Mouse (Mus musculus) kidney, embryonic 15.5 days (tissue): ENCODE results near the gene D17H6S53E. TPM values are rescaled to one million over a fixed set of nuclear protein-coding genes. Genes with fewer than 3 reads are reported as not detected.
A peak's percentile ranks its signal among the peaks of the same experiment; 100 is the strongest.
"Not testable (repeated sequence)": the region's sequence is repeated elsewhere in the genome, so short reads cannot be mapped to it uniquely, and the experiment has no call there.

Source experiments
- ATAC-seq: fragments of 200-750 bp; cut with Nextera tagmentation; replicated peaks from 2 replicates; pipeline ENCODE4 v1.8.0; 2017; ENCODE audit warnings: moderate TSS enrichment; ENCODE audit not compliant: low FRiP score
- H3K27ac ChIP-seq: fragments of 300-500 bp; sonication (generic); 2 replicates; pipeline ENCODE4 v1.5.1; 2015; ENCODE audit warnings: mild to moderate bottlenecking, inconsistent platforms
- H3K27me3 ChIP-seq: fragments of 300-500 bp; sonication (generic); 2 replicates; pipeline ENCODE4 v1.6.1; 2015; ENCODE audit warnings: inconsistent platforms
- H3K36me3 ChIP-seq: fragments of 300-500 bp; sonication (generic); 2 replicates; pipeline ENCODE4 v1.6.1; 2015; ENCODE audit warnings: inconsistent platforms
- H3K4me1 ChIP-seq: fragments of 300-500 bp; sonication (generic); 2 replicates; pipeline ENCODE4 v1.6.1; 2015; ENCODE audit warnings: inconsistent platforms
- H3K4me2 ChIP-seq: fragments of 300-500 bp; sonication (generic); 2 replicates; pipeline ENCODE4 v1.6.1; 2015; ENCODE audit warnings: moderate library complexity, mild to moderate bottlenecking, inconsistent platforms
- H3K4me3 ChIP-seq: fragments of 300-500 bp; sonication (generic); replicated peaks from 2 replicates; pipeline ENCODE4 v1.5.1; 2015; ENCODE audit warnings: mild to moderate bottlenecking, inconsistent platforms
- H3K9ac ChIP-seq: fragments of 300-500 bp; sonication (generic); 2 replicates; pipeline ENCODE4 v1.6.1; 2015; ENCODE audit warnings: mild to moderate bottlenecking, inconsistent platforms
- H3K9me3 ChIP-seq: fragments of 300-500 bp; sonication (generic); replicated peaks from 2 replicates; pipeline ENCODE4 v1.6.1; 2016; ENCODE audit warnings: inconsistent platforms
- WGBS: fragments of 180-500 bp; shearing (Covaris S2); methylation state at CpG from one replicate; pipeline ENCODE4 v1.1.7; 2015; ENCODE audit warnings: mixed read lengths; 5-methylcytosine and 5-hydroxymethylcytosine counted together
- polyA plus RNA-seq: library from polyadenylated mRNA; unstranded; fragments of >200 nt; fragmentation: Nextera tagmentation; extraction: Ambion mirVana; gene quantifications from 2 replicates; pipeline ENCODE4 v1.2.1, GENCODE M21; 2015

The D17H6S53E gene
- polyA plus RNA-seq, 1 experiment from 2014 or later: 12.2 TPM

DNA sequence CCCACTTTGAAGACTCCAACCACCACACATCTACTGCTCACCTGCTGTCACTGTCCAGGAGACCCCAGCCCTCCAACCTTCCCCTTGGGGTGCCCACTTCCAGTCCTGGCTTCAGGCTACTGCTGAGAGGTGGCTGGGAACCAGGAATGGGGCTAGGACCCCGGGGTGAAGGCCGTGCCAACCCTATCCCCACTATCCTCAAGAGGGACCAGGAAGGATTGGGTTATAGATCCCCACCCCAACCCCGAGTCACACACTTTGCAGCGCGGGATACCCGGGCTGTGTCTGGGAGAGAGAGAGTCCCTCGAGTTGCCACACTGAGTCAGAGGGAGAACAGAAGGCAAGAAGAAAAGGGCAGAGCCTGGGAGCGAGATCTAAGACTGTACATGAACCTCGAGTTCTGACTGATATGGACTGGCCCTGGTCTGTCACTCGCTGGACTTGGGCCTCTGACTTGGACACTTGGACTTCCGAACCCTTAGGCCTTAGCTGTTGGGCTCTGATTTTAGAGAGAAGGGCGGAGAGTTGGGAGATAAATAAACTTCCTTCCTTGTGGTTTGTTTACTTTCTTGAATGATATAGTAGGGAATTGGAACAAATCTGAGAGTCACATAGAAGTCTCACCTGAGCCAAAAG is 1.8 kb upstream of the D17H6S53E start:
- H3K27me3 ChIP-seq, H3K27ac ChIP-seq, H3K4me3 ChIP-seq, H3K9me3 ChIP-seq, H3K9ac ChIP-seq, ATAC-seq, H3K4me2 ChIP-seq: not testable (repeated sequence)
- Histone ChIP-seq H3K36me3 (peaks cover 39% of the 10 kb centered on the region), H3K4me1 (peaks cover 60% of the 10 kb centered on the region)
- 92% methylated on average over 12 of the region's 12 CpGs for WGBS

- H3K27ac ChIP-seq: 0 out of 2 replicates have a peak overlapping the region, but pooled peaks have one; percentile 93
- H3K9me3 ChIP-seq: no peaks in the 10 kb centered on the region
- no peak overlapping the region for H3K9ac ChIP-seq
- 0 out of 2 replicates have a peak overlapping the region, but pooled peaks have one; percentile 75 for H3K4me3 ChIP-seq
- H3K4me2 ChIP-seq: peak overlapping the region; percentile 80; the same call in 1 of the 2 replicates
- peaks cover 40% of the 10 kb centered on the region for H3K36me3 ChIP-seq
- peaks cover 53% of the 10 kb centered on the region for H3K4me1 ChIP-seq
- 100% methylated on average over 1 of the region's 1 CpGs for WGBS
- H3K27me3 ChIP-seq: no peaks in the 10 kb centered on the region
- ATAC-seq: no peak
Measured at GRCm38 (mm10) chr17:35125081-35125480, 1.1 kb upstream of the D17H6S53E start.

DNA sequence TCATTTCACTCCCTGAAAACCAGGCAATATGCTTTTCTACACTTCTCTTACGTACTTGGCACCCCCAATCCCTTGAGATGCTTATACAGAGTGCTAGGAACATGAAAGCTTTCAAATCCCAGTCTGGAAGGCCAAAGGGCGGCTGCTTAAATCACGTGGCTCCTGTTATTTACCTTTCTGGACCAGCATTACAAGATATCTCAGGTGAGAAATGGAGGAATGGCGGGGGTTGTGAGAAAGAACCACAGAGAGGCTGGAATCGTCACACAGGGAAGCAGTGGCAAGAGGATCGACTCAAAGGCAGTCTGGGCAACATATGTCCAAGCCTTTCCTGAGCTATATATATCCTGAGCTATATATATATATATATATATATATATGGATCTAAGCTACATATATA is 595 bp upstream of the D17H6S53E start:
- Histone ChIP-seq H3K4me2 (peak overlapping the region; percentile 80), H3K9me3 (no peaks in the 10 kb centered on the region), H3K9ac (peak overlapping the region; percentile 77), H3K27me3 (no peaks in the 10 kb centered on the region), H3K4me1 (peaks cover 48% of the 10 kb centered on the region), H3K36me3 (peaks cover 45% of the 10 kb centered on the region), H3K4me3 (peak overlapping the region; percentile 75), H3K27ac (peak overlapping the region; percentile 93)
- no peak for ATAC-seq
- 32% methylated on average over 6 of the region's 6 CpGs for WGBS

GRCm38 (mm10) chr17:35127017-35127416 is 844 bp downstream of the D17H6S53E start:
- ATAC-seq: no peak
- peaks cover 45% of the 10 kb centered on the region for H3K36me3 ChIP-seq
- peak overlapping the region; percentile 75 for H3K4me3 ChIP-seq
- peak overlapping the region; percentile 93 for H3K27ac ChIP-seq
- H3K4me2 ChIP-seq: peak overlapping the region; percentile 80
- no peaks in the 10 kb centered on the region for H3K9me3 ChIP-seq
- peaks cover 54% of the 10 kb centered on the region for H3K4me1 ChIP-seq
- peak overlapping the region; percentile 77; the same call in 1 of the 2 replicates for H3K9ac ChIP-seq
- H3K27me3 ChIP-seq: no peaks in the 10 kb centered on the region
- 63% methylated on average over 13 of the region's 13 CpGs for WGBS

GRCm38 (mm10) chr17:35128996-35129395 is 2.8 kb downstream of the D17H6S53E start:
- Histone ChIP-seq H3K9ac (no peak overlapping the region), H3K4me2 (no peak overlapping the region), H3K4me3 (no peak overlapping the region), H3K36me3 (peaks cover 34% of the 10 kb centered on the region), H3K27ac (0 out of 2 replicates have a peak overlapping the region, but pooled peaks have one; percentile 32), H3K9me3 (no peaks in the 10 kb centered on the region), H3K4me1 (peaks cover 49% of the 10 kb centered on the region), H3K27me3 (no peaks in the 10 kb centered on the region)
- 44% methylated on average over 11 of the region's 11 CpGs for WGBS
- ATAC-seq: 0 out of 2 replicates have a peak, but pooled peaks have one; percentile 17

- Histone ChIP-seq H3K27me3 (no peaks in the 10 kb centered on the region), H3K4me2 (no peak overlapping the region), H3K4me1 (peaks cover 37% of the 10 kb centered on the region), H3K9me3 (no peaks in the 10 kb centered on the region), H3K36me3 (peaks cover 24% of the 10 kb centered on the region; the same call in 1 of the 2 replicates), H3K4me3 (no peak overlapping the region), H3K27ac (peak overlapping the region; percentile 29), H3K9ac (no peak overlapping the region)
- WGBS: 90% methylated on average over 8 of the region's 8 CpGs
- no peak for ATAC-seq
Measured at GRCm38 (mm10) chr17:35131038-35131437, 4.9 kb downstream of the D17H6S53E start.

GRCm38 (mm10) chr17:35131500-35132173 is 5.5 kb downstream of the D17H6S53E start, which contains the start of gene Apom:
Gene Apom (minus strand): TSS chr17:35132050.
- 59% methylated on average over 15 of the region's 15 CpGs for WGBS
- H3K27ac ChIP-seq: peak within 1 kb of the TSS; percentile 29
- no peaks in the 10 kb centered on the region for H3K27me3 ChIP-seq
- H3K4me3 ChIP-seq: no peak within 1 kb of the TSS
- peaks cover 37% of the 10 kb centered on the region for H3K4me1 ChIP-seq
- H3K9me3 ChIP-seq: no peaks in the 10 kb centered on the region
- H3K9ac ChIP-seq: no peak within 1 kb of the TSS
- 0 out of 2 replicates have a peak within 1 kb of the TSS, but pooled peaks have one; percentile 0 for H3K4me2 ChIP-seq
- no peak for ATAC-seq
- H3K36me3 ChIP-seq: peaks cover 24% of the 10 kb centered on the region; the same call in 1 of the 2 replicates

GRCm38 (mm10) chr17:35132174-35132560 is 6.0 kb downstream of the D17H6S53E start:
- Histone ChIP-seq H3K27ac (peak overlapping the region; percentile 29), H3K4me2 (no peak overlapping the region), H3K4me3 (no peak overlapping the region), H3K9me3 (no peaks in the 10 kb centered on the region), H3K9ac (no peak overlapping the region), H3K27me3 (no peaks in the 10 kb centered on the region), H3K36me3 (peaks cover 24% of the 10 kb centered on the region; the same call in 1 of the 2 replicates), H3K4me1 (peaks cover 37% of the 10 kb centered on the region)
- WGBS: 64% methylated on average over 3 of the region's 3 CpGs
- ATAC-seq: no peak

- Histone ChIP-seq H3K4me1 (peaks cover 34% of the 10 kb centered on the region), H3K4me3 (no peak overlapping the region), H3K4me2 (no peak overlapping the region), H3K9me3 (no peaks in the 10 kb centered on the region), H3K27ac (no peak overlapping the region), H3K27me3 (no peaks in the 10 kb centered on the region), H3K9ac (no peak overlapping the region), H3K36me3 (peaks cover 25% of the 10 kb centered on the region)
- WGBS: 95% methylated on average over 7 of the region's 7 CpGs
- ATAC-seq: no peak
Measured at GRCm38 (mm10) chr17:35133517-35133916, 7.3 kb downstream of the D17H6S53E start.

GRCm38 (mm10) chr17:35134801-35135590 is 8.8 kb downstream of the D17H6S53E start, which contains the start of gene Bag6:
Gene Bag6 (plus strand): TSS chr17:35135178.
- H3K4me3 ChIP-seq: peak within 1 kb of the TSS; percentile 80
- under 1% methylated on average over 66 of the region's 66 CpGs for WGBS
- H3K4me2 ChIP-seq: peak within 1 kb of the TSS; percentile 83
- peaks cover 30% of the 10 kb centered on the region for H3K36me3 ChIP-seq
- peak within 1 kb of the TSS; percentile 73 for H3K9ac ChIP-seq
- H3K9me3 ChIP-seq: no peaks in the 10 kb centered on the region
- H3K27me3 ChIP-seq: no peaks in the 10 kb centered on the region
- peaks cover 28% of the 10 kb centered on the region for H3K4me1 ChIP-seq
- peak within 1 kb of the TSS; percentile 96 for H3K27ac ChIP-seq
- ATAC-seq: peak; percentile 93

DNA sequence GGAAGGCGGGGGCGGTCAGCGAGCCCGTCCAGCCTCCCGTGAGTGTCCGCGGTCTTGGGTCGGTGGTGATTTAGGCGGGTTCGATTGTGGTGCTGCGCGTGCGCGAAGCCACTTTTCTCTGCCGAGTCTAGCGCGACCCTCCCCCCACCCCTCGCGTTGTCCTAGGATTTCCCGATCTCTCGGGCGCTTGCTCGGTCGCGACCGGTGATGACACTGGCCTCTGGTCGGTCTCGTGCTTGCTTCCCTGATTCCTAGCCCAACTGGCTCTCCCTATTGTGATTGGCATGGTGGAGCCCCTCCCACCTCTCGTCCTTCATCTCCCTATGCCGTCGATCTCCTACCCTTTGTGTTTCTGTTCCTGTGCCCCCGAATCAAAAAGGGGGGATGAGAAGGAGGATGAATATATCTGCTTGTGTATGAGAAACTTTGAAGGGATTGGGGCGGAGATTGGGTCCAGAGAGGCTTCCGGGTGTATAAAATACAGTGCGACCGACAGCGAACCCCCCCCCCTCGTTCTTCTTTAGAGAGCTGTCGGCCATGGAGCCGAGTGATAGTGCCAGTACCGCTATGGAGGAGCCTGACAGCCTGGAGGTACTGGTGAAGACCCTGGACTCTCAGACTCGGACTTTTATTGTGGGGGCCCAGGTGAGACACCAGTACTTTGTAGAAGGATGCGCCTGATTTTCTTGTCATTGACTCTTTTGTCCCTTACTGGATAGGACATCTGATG is 9.6 kb downstream of the D17H6S53E start:
- under 1% methylated on average over 43 of the region's 43 CpGs for WGBS
- H3K27me3 ChIP-seq: no peaks in the 10 kb centered on the region
- peak overlapping the region; percentile 73 for H3K9ac ChIP-seq
- peak overlapping the region; percentile 80 for H3K4me3 ChIP-seq
- peaks cover 31% of the 10 kb centered on the region for H3K36me3 ChIP-seq
- peaks cover 28% of the 10 kb centered on the region for H3K4me1 ChIP-seq
- peak; percentile 68 for ATAC-seq
- H3K4me2 ChIP-seq: peak overlapping the region; percentile 83
- H3K9me3 ChIP-seq: no peaks in the 10 kb centered on the region
- peak overlapping the region; percentile 96 for H3K27ac ChIP-seq
